Mouse (Mus musculus): Measurements from ENCODE around the gene Aktip.
A peak's percentile ranks its signal among the peaks of the same experiment; 100 is the strongest.

Gene Aktip

GRCm38 (mm10) chr8:91190816-91191340 lies 8.9 kb downstream of the Aktip start:
- DNase-seq (ENCODE audit: low spot score) = no peak

GRCm38 (mm10) chr8:91188152-91188551 lies 11.6 kb downstream of the Aktip start:
- DNase-seq (ENCODE audit: low spot score) = no peak

GRCm38 (mm10) chr8:91186372-91186771 lies 13.4 kb downstream of the Aktip start:
- no peak for DNase-seq (ENCODE audit: low spot score)

- DNase-seq (ENCODE audit: low spot score) = no peak
These were observed 22.1 kb downstream of the Aktip start for GRCm38 (mm10) chr8:91177708-91178107.

GRCm38 (mm10) chr8:91176176-91176575 lies 23.6 kb downstream of the Aktip start:
- no peak for DNase-seq (ENCODE audit: low spot score)

GRCm38 (mm10) chr8:91171605-91172004 lies 28.2 kb downstream of the Aktip start:
- DNase-seq (ENCODE audit: low spot score) = no peak

- no peak for DNase-seq (ENCODE audit: low spot score)
These were observed 28.9 kb downstream of the Aktip start for GRCm38 (mm10) chr8:91170914-91171313.

- no peak for DNase-seq (ENCODE audit: low spot score)
These were observed 29.6 kb downstream of the Aktip start for GRCm38 (mm10) chr8:91170152-91170551.

GRCm38 (mm10) chr8:91159959-91160800 lies 39.6 kb downstream of the Aktip start:
- DNase-seq (ENCODE audit: low spot score) = no peak

GRCm38 (mm10) chr8:91158617-91159016 lies 41.2 kb downstream of the Aktip start:
- DNase-seq (ENCODE audit: low spot score) = no peak

- no peak for DNase-seq (ENCODE audit: low spot score)
These were observed 45.2 kb downstream of the Aktip start for GRCm38 (mm10) chr8:91154564-91154963.

- DNase-seq (ENCODE audit: low spot score) = no peak
These were observed 45.9 kb downstream of the Aktip start for GRCm38 (mm10) chr8:91153831-91154230.

GRCm38 (mm10) chr8:91151531-91151930 lies 48.2 kb downstream of the Aktip start:
- no peak for DNase-seq (ENCODE audit: low spot score)

GRCm38 (mm10) chr8:91149298-91149697 lies 50.5 kb downstream of the Aktip start:
- no peak for DNase-seq (ENCODE audit: low spot score)

GRCm38 (mm10) chr8:91148643-91149178 lies 51.1 kb downstream of the Aktip start:
- no peak for DNase-seq (ENCODE audit: low spot score)

- DNase-seq (ENCODE audit: low spot score) = no peak
These were observed 52.1 kb downstream of the Aktip start for GRCm38 (mm10) chr8:91147715-91148114.

GRCm38 (mm10) chr8:91140828-91141227 lies 58.9 kb downstream of the Aktip start:
- no peak for DNase-seq (ENCODE audit: low spot score)

GRCm38 (mm10) chr8:91135308-91136181 lies 64.2 kb downstream of the Aktip start:
- DNase-seq (ENCODE audit: low spot score) = no peak

GRCm38 (mm10) chr8:91134659-91135058 lies 65.1 kb downstream of the Aktip start:
- no peak for DNase-seq (ENCODE audit: low spot score)

GRCm38 (mm10) chr8:91134070-91134475 lies 65.7 kb downstream of the Aktip start:
- peak; percentile 92 for DNase-seq (ENCODE audit: low spot score)

- DNase-seq (ENCODE audit: low spot score) = no peak
These were observed 66.2 kb downstream of the Aktip start for GRCm38 (mm10) chr8:91133441-91134069.

GRCm38 (mm10) chr8:91132731-91133130 lies 67.0 kb downstream of the Aktip start:
- DNase-seq (ENCODE audit: low spot score) = no peak

Measured in spleen, adult 12 weeks (tissue).